Mouse (Mus musculus) midbrain, postnatal 0 days (tissue): ENCODE results near the gene Rbm11. TPM values are rescaled to one million over a fixed set of nuclear protein-coding genes. Genes with fewer than 3 reads are reported as not detected.

Experiments
- ATAC-seq: fragments of 200-750 bp; cut with Nextera tagmentation; 2 replicates; pipeline ENCODE4 v1.8.0; 2017; ENCODE audit warnings: moderate number of reproducible peaks, mild to moderate bottlenecking, moderate TSS enrichment, moderate library complexity; ENCODE audit not compliant: low FRiP score
- DNase-seq: peaks from one replicate; pipeline ENCODE4 v3.0.0-alpha.2; 2015; ENCODE audit warnings: low spot score
- H3K27ac ChIP-seq: fragments of 300-500 bp; sonication (generic); 2 replicates; pipeline ENCODE4 v1.5.1; 2014; ENCODE audit warnings: low read depth, mild to moderate bottlenecking, low read length, mixed read lengths
- H3K27me3 ChIP-seq: fragments of 300-500 bp; sonication (generic); 2 replicates; pipeline ENCODE4 v1.6.1; 2014; ENCODE audit warnings: low read length, control low read depth, mixed read lengths; ENCODE audit not compliant: insufficient read depth
- H3K36me3 ChIP-seq: fragments of 300-500 bp; sonication (generic); 2 replicates; pipeline ENCODE4 v1.6.1; 2014; ENCODE audit warnings: low read length, control low read depth, mixed read lengths; ENCODE audit not compliant: insufficient read depth
- H3K4me1 ChIP-seq: fragments of 300-500 bp; sonication (generic); 2 replicates; pipeline ENCODE4 v1.6.1; 2014; ENCODE audit warnings: mild to moderate bottlenecking, control low read depth, antibody characterized with exemption, low read length, mixed read lengths; ENCODE audit not compliant: insufficient read depth
- H3K4me2 ChIP-seq: fragments of 300-500 bp; sonication (generic); 2 replicates; pipeline ENCODE4 v1.6.1; 2014; ENCODE audit warnings: low read depth, mild to moderate bottlenecking, low read length, mixed read lengths; ENCODE audit not compliant: poor library complexity, severe bottlenecking
- H3K4me3 ChIP-seq: fragments of 300-500 bp; sonication (generic); 2 replicates; pipeline ENCODE4 v1.5.1; 2014; ENCODE audit warnings: low read depth, mild to moderate bottlenecking, low read length, moderate library complexity
- H3K9ac ChIP-seq: fragments of 300-500 bp; sonication (generic); replicated peaks from 2 replicates; pipeline ENCODE4 v1.6.1; 2014; ENCODE audit warnings: mild to moderate bottlenecking, low read length, moderate library complexity, mixed read lengths; ENCODE audit not compliant: poor library complexity, severe bottlenecking
- H3K9me3 ChIP-seq: fragments of 300-500 bp; sonication (generic); 2 replicates; pipeline ENCODE4 v1.6.1; 2016; ENCODE audit warnings: low read length, control low read depth
- CTCF ChIP-seq: IDR thresholded peaks from 2 replicates; pipeline ENCODE4 v1.5.1; 2016; ENCODE audit warnings: antibody characterized with exemption, mild to moderate bottlenecking
- WGBS: fragments of 180-500 bp; shearing (Covaris S2); extraction: QIAGEN DNeasy Blood & Tissue Kit; methylation state at CpG from one replicate; pipeline ENCODE4 v1.1.7; 2014; 5-methylcytosine and 5-hydroxymethylcytosine counted together
- polyA plus RNA-seq: library from polyadenylated mRNA; unstranded; fragments of >200 nt; fragmentation: Nextera tagmentation; extraction: Ambion mirVana; gene quantifications from 2 replicates; pipeline ENCODE4 v1.2.1, GENCODE M21; 2015
- total RNA-seq: library from RNA; depleted of rRNA; stranded (reverse); fragments of >200 nt; gene quantifications from 2 replicates; pipeline ENCODE4 v1.2.3, GENCODE M21; 2014; rRNA removed

Gene Rbm11
- total and polyA plus RNA-seq, 2 experiments from 2014 or later: 5.5 to 7.0 TPM

DNA sequence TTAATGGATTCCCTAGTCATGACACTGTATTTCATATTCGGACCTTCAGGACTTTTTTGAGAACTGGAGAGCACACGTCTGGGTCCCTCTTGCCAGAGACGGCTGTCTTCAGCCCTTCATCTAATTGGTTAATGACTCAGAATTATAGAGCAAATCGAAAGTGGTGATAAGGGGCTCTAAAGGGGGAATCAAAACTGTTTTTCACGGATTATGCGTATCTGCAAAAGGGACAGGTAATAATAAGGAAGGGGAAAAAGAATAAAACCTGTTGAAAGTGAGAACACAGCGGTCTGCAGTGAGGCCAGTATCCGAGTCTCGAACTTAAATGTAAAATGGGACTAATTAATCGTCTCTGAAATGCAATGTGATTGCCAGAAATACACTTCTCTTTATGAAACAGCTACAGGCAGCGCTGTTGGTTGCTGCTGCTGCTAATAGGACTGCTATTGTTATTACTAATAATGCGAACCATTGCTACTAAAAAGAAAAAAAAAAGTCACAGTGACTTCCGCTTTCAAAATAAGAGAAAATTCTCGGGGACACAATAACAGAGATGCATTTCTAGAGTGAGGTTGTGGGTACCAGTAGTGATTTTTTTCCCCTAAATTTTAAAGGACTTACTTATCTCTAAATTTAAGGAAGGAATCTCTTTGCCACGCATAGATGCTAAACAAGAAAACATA is 998 bp downstream of the Rbm11 start:
- 0 out of 2 replicates have a peak, but pooled peaks have one; percentile 11 for ATAC-seq
- TF ChIP-seq CTCF: no peak
- Histone ChIP-seq H3K9ac (peak overlapping the region; percentile 83), H3K36me3 (no peaks in the 10 kb centered on the region), H3K4me2 (peak overlapping the region; percentile 61), H3K27me3 (no peaks in the 10 kb centered on the region), H3K9me3 (no peaks in the 10 kb centered on the region), H3K27ac (peak overlapping the region; percentile 72; the same call in 1 of the 2 replicates), H3K4me1 (no peaks in the 10 kb centered on the region), H3K4me3 (peak overlapping the region; percentile 77)
- no peak for DNase-seq
- 7% methylated on average over 15 of the region's 15 CpGs for WGBS

GRCm38 (mm10) chr16:75606415-75606814 is 13.8 kb downstream of the Rbm11 start:
- ATAC-seq: no peak
- Histone ChIP-seq H3K4me2 (no peak overlapping the region), H3K27me3 (no peaks in the 10 kb centered on the region), H3K4me3 (no peak overlapping the region), H3K9me3 (no peaks in the 10 kb centered on the region), H3K9ac (no peak overlapping the region), H3K36me3 (no peaks in the 10 kb centered on the region), H3K27ac (no peak overlapping the region), H3K4me1 (no peaks in the 10 kb centered on the region)
- DNase-seq: no peak
- 62% methylated on average over 1 of the region's 1 CpGs for WGBS
- no peak for TF ChIP-seq CTCF

DNA sequence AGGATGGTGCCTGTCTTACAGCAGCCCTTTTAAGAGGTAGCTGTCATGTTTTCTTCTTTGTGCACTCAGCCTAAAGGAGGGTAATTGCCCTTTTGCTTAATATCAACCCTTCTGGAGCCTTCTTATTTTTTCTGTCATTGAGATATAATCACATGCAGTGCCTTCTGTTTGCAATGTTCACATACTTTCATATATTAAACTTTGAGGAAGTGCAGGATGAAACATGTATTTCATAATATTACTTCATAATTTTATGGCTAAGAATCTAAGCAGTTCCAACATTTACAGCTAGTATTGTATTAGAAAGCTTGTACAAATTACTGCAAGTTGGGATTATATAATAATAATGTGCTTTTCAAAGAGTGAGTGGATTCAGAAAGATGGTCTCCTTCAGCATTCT is 19.9 kb downstream of the Rbm11 start:
- no peak overlapping the region for H3K4me3 ChIP-seq
- H3K27ac ChIP-seq: no peak overlapping the region
- DNase-seq (no peak), ATAC-seq (no peak)
- no peak overlapping the region for H3K9ac ChIP-seq
- no peak overlapping the region for H3K4me2 ChIP-seq
- H3K27me3 ChIP-seq: no peaks in the 10 kb centered on the region
- no peak for TF ChIP-seq CTCF
- H3K4me1 ChIP-seq: no peaks in the 10 kb centered on the region
- no peaks in the 10 kb centered on the region for H3K36me3 ChIP-seq
- H3K9me3 ChIP-seq: no peaks in the 10 kb centered on the region

DNA sequence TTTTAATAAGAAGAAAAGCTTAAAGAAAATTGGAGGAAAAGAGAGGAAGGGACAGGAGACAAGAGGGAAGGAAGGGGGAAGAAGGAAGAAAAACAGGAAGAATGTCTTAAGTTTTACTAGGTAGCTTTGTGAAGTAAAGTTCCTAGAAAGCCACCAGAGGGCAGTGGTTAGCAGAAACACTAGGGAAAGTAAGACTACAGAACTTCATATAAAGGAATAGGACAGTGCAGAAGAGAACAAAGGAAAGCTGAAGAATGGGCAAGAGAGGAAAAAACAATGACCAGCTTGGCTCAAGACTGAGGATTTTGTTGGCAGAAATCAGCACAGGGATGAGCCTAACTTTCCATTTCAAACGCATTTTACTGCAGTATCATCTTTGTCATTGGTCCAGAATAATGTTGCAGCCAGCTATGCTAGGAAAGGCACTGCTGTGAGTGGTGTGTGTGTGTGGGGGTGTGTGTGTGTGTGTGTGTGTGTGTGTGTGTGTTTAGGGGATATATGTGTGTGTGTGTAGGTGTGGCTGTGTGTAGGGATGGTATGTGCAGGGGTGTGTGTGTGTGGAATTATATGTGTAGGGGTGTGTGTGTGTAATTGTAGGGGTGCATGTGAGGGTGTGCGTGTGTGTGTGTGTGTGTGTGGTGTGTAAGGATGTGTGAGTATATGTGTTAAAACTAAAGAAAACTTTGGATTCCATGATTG is 25.2 kb downstream of the Rbm11 start:
- H3K27me3 ChIP-seq: no peaks in the 10 kb centered on the region
- TF ChIP-seq CTCF: peak; percentile 80
- WGBS: 66% methylated on average over 2 of the region's 2 CpGs
- no peak for ATAC-seq
- H3K4me1 ChIP-seq: no peaks in the 10 kb centered on the region
- H3K27ac ChIP-seq: no peak overlapping the region
- H3K9me3 ChIP-seq: no peaks in the 10 kb centered on the region
- DNase-seq: peak; percentile 79
- no peak overlapping the region for H3K4me2 ChIP-seq
- H3K36me3 ChIP-seq: no peaks in the 10 kb centered on the region
- no peak overlapping the region for H3K9ac ChIP-seq
- no peak overlapping the region for H3K4me3 ChIP-seq

DNA sequence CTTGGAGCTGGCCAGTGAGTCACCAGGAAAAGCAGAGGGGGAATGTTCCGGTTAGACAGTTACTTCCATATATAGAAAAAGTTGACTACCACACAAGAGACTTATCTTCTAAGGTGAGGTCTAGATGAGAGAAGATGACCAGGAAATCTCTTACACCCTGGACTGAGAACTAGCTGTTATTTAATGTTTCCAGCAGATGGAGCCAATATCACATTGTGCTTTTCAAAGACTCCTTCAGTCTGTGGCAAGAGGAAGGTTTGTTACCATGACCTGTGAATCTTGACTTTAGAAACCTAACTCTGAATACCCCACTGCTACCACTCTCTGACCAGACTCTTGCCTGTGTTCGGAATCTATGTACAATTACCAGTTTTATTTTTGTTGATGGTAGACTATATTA is 35.2 kb downstream of the Rbm11 start:
- no peak overlapping the region for H3K4me3 ChIP-seq
- no peaks in the 10 kb centered on the region for H3K9me3 ChIP-seq
- DNase-seq (peak; percentile 61), ATAC-seq (no peak)
- no peaks in the 10 kb centered on the region for H3K36me3 ChIP-seq
- TF ChIP-seq CTCF: peak; percentile 77
- H3K4me2 ChIP-seq: no peak overlapping the region
- H3K27ac ChIP-seq: no peak overlapping the region
- no peaks in the 10 kb centered on the region for H3K27me3 ChIP-seq
- H3K4me1 ChIP-seq: no peaks in the 10 kb centered on the region
- 93% methylated on average over 2 of the region's 2 CpGs for WGBS
- no peak overlapping the region for H3K9ac ChIP-seq

Other genes with a start within 250 kb of the Rbm11 start
- gene Lipi, start 6.8 kb upstream of the Rbm11 start, total RNA-seq: 0.22 and 1.1 TPM in 2 replicates
- gene Lipi, start 6.8 kb upstream of the Rbm11 start, polyA plus RNA-seq: 0.10 TPM in 1 of 2 replicates, not detected in the other
- gene Hspa13, start 174.3 kb downstream of the Rbm11 start, total RNA-seq: 41.9 and 59.3 TPM in 2 replicates
- 44.6 and 49.4 TPM in 2 replicates for gene Hspa13, start 174.3 kb downstream of the Rbm11 start, polyA plus RNA-seq